Mouse (Mus musculus) midbrain, postnatal 0 days (tissue): ENCODE measurements around the gene Olfr750. TPM values are rescaled to one million over a fixed set of nuclear protein-coding genes. Genes with fewer than 3 reads are reported as not detected.
"Not testable (repeated sequence)": the region's sequence is repeated elsewhere in the genome, so short reads cannot be mapped to it uniquely, and the experiment has no call there.

Experiments
- ATAC-seq: fragments of 200-750 bp; cut with Nextera tagmentation; 2 replicates; pipeline ENCODE4 v1.8.0; 2017; ENCODE audit warnings: moderate number of reproducible peaks, mild to moderate bottlenecking, moderate TSS enrichment, moderate library complexity; ENCODE audit not compliant: low FRiP score
- DNase-seq: peaks from one replicate; pipeline ENCODE4 v3.0.0-alpha.2; 2015; ENCODE audit warnings: low spot score
- H3K27ac ChIP-seq: fragments of 300-500 bp; sonication (generic); 2 replicates; pipeline ENCODE4 v1.5.1; 2014; ENCODE audit warnings: low read depth, mild to moderate bottlenecking, low read length, mixed read lengths
- H3K27me3 ChIP-seq: fragments of 300-500 bp; sonication (generic); 2 replicates; pipeline ENCODE4 v1.6.1; 2014; ENCODE audit warnings: low read length, control low read depth, mixed read lengths; ENCODE audit not compliant: insufficient read depth
- H3K36me3 ChIP-seq: fragments of 300-500 bp; sonication (generic); 2 replicates; pipeline ENCODE4 v1.6.1; 2014; ENCODE audit warnings: low read length, control low read depth, mixed read lengths; ENCODE audit not compliant: insufficient read depth
- H3K4me1 ChIP-seq: fragments of 300-500 bp; sonication (generic); 2 replicates; pipeline ENCODE4 v1.6.1; 2014; ENCODE audit warnings: mild to moderate bottlenecking, control low read depth, antibody characterized with exemption, low read length, mixed read lengths; ENCODE audit not compliant: insufficient read depth
- H3K4me2 ChIP-seq: fragments of 300-500 bp; sonication (generic); 2 replicates; pipeline ENCODE4 v1.6.1; 2014; ENCODE audit warnings: low read depth, mild to moderate bottlenecking, low read length, mixed read lengths; ENCODE audit not compliant: poor library complexity, severe bottlenecking
- H3K4me3 ChIP-seq: fragments of 300-500 bp; sonication (generic); 2 replicates; pipeline ENCODE4 v1.5.1; 2014; ENCODE audit warnings: low read depth, mild to moderate bottlenecking, low read length, moderate library complexity
- H3K9ac ChIP-seq: fragments of 300-500 bp; sonication (generic); replicated peaks from 2 replicates; pipeline ENCODE4 v1.6.1; 2014; ENCODE audit warnings: mild to moderate bottlenecking, low read length, moderate library complexity, mixed read lengths; ENCODE audit not compliant: poor library complexity, severe bottlenecking
- H3K9me3 ChIP-seq: fragments of 300-500 bp; sonication (generic); 2 replicates; pipeline ENCODE4 v1.6.1; 2016; ENCODE audit warnings: low read length, control low read depth
- CTCF ChIP-seq: IDR thresholded peaks from 2 replicates; pipeline ENCODE4 v1.5.1; 2016; ENCODE audit warnings: antibody characterized with exemption, mild to moderate bottlenecking
- WGBS: fragments of 180-500 bp; shearing (Covaris S2); extraction: QIAGEN DNeasy Blood & Tissue Kit; methylation state at CpG from one replicate; pipeline ENCODE4 v1.1.7; 2014; 5-methylcytosine and 5-hydroxymethylcytosine counted together
- polyA plus RNA-seq: library from polyadenylated mRNA; unstranded; fragments of >200 nt; fragmentation: Nextera tagmentation; extraction: Ambion mirVana; gene quantifications from 2 replicates; pipeline ENCODE4 v1.2.1, GENCODE M21; 2015
- total RNA-seq: library from RNA; depleted of rRNA; stranded (reverse); fragments of >200 nt; gene quantifications from 2 replicates; pipeline ENCODE4 v1.2.3, GENCODE M21; 2014

Olfr750 gene
- total and polyA plus RNA-seq, 2 experiments from 2014 or later = 0.07 TPM; not detected in 1

GRCm38 (mm10) chr14:51103217-51103616 is 29.0 kb upstream of the Olfr750 start:
- Histone ChIP-seq H3K9me3 (no peaks in the 10 kb centered on the region), H3K4me1 (no peaks in the 10 kb centered on the region), H3K4me3 (no peak overlapping the region), H3K4me2 (no peak overlapping the region), H3K27ac (no peak overlapping the region), H3K27me3 (no peaks in the 10 kb centered on the region), H3K9ac (no peak overlapping the region), H3K36me3 (no peaks in the 10 kb centered on the region)
- DNase-seq = peak; percentile 68
- ATAC-seq = peak; percentile 68
- peak; percentile 94 for TF ChIP-seq CTCF
- 70% methylated on average over 3 of the region's 3 CpGs for WGBS

- TF ChIP-seq CTCF = no peak
- Histone ChIP-seq H3K27ac (no peak overlapping the region), H3K27me3 (no peaks in the 10 kb centered on the region), H3K4me1 (no peaks in the 10 kb centered on the region), H3K4me3 (no peak overlapping the region), H3K4me2 (no peak overlapping the region), H3K9me3 (no peaks in the 10 kb centered on the region), H3K9ac (no peak overlapping the region), H3K36me3 (no peaks in the 10 kb centered on the region)
- no peak for ATAC-seq
- no peak for DNase-seq
- 76% methylated on average over 9 of the region's 9 CpGs for WGBS
Observed at GRCm38 (mm10) chr14:51101284-51101683, 27.0 kb upstream of the Olfr750 start.

GRCm38 (mm10) chr14:51098921-51099320 is 24.7 kb upstream of the Olfr750 start:
- ATAC-seq (no peak), DNase-seq (no peak)
- Histone ChIP-seq H3K4me2 (no peak overlapping the region), H3K4me3 (no peak overlapping the region), H3K27me3 (no peaks in the 10 kb centered on the region), H3K9ac (no peak overlapping the region), H3K4me1 (no peaks in the 10 kb centered on the region), H3K9me3 (no peaks in the 10 kb centered on the region), H3K36me3 (no peaks in the 10 kb centered on the region), H3K27ac (no peak overlapping the region)
- 96% methylated on average over 11 of the region's 11 CpGs for WGBS
- no peak for TF ChIP-seq CTCF

- peak; percentile 41 for ATAC-seq
- DNase-seq = peak; percentile 57
- not testable (repeated sequence) for H3K9ac ChIP-seq, H3K36me3 ChIP-seq, H3K4me3 ChIP-seq, H3K27me3 ChIP-seq, H3K4me2 ChIP-seq, H3K4me1 ChIP-seq, H3K27ac ChIP-seq, H3K9me3 ChIP-seq
- WGBS = 29% methylated on average over 1 of the region's 1 CpGs
- peak; percentile 78 for TF ChIP-seq CTCF
Observed at GRCm38 (mm10) chr14:51098300-51098699, 24.1 kb upstream of the Olfr750 start.

- no peaks in the 10 kb centered on the region for H3K36me3 ChIP-seq
- ATAC-seq (no peak), DNase-seq (no peak)
- no peak for TF ChIP-seq CTCF
- H3K27ac ChIP-seq = no peak overlapping the region
- no peaks in the 10 kb centered on the region for H3K27me3 ChIP-seq
- no peaks in the 10 kb centered on the region for H3K4me1 ChIP-seq
- H3K4me2 ChIP-seq = no peak overlapping the region
- no peaks in the 10 kb centered on the region for H3K9me3 ChIP-seq
- WGBS = 73% methylated on average over 9 of the region's 9 CpGs
- no peak overlapping the region for H3K4me3 ChIP-seq
- no peak overlapping the region for H3K9ac ChIP-seq
Observed at GRCm38 (mm10) chr14:51095736-51096524, 21.7 kb upstream of the Olfr750 start.

GRCm38 (mm10) chr14:51094921-51095320 is 20.7 kb upstream of the Olfr750 start:
- H3K27ac ChIP-seq = no peak overlapping the region
- no peaks in the 10 kb centered on the region for H3K9me3 ChIP-seq
- no peak for ATAC-seq
- no peaks in the 10 kb centered on the region for H3K27me3 ChIP-seq
- H3K9ac ChIP-seq = no peak overlapping the region
- H3K4me3 ChIP-seq = no peak overlapping the region
- DNase-seq = no peak
- H3K4me1 ChIP-seq = no peaks in the 10 kb centered on the region
- no peaks in the 10 kb centered on the region for H3K36me3 ChIP-seq
- WGBS = 74% methylated on average over 9 of the region's 9 CpGs
- TF ChIP-seq CTCF = no peak
- H3K4me2 ChIP-seq = no peak overlapping the region
